Mouse (Mus musculus): ENCODE results near the gene Large1.

- TF ChIP-seq CTCF (IDR thresholded peaks at IDR 0.05; ENCODE audit: extremely low read depth, insufficient read depth, insufficient read length, insufficient replicate concordance) (no peak), POLR2A (IDR thresholded peaks at IDR 0.05; ENCODE audit: low read depth, low read length) (no peak)
Observed at GRCm38 (mm10) chr8:72766777-72767176, 586.6 kb downstream of the Large1 start.
